Mouse (Mus musculus) liver, embryonic 14.5 days (tissue): ENCODE measurements around the gene Ttc9b. TPM values are rescaled to one million over a fixed set of nuclear protein-coding genes. Genes with fewer than 3 reads are reported as not detected.

Experiments
- ATAC-seq: fragments of 200-750 bp; cut with Nextera tagmentation; 2 replicates; pipeline ENCODE4 v1.8.0; 2017; ENCODE audit warnings: moderate number of reproducible peaks, mild to moderate bottlenecking, moderate library complexity; ENCODE audit not compliant: insufficient read depth
- DNase-seq, 3 experiments: peaks; one replicate each; pipeline ENCODE4 v3.0.0-alpha.2; 2012 to 2013; ENCODE audit warnings: low read depth in 3 of 3, low spot score in 3 of 3
- H3K27ac ChIP-seq: fragments of 300-500 bp; sonication (generic); 2 replicates; pipeline ENCODE4 v1.5.1; 2014; ENCODE audit warnings: moderate library complexity, mild to moderate bottlenecking, control low read depth, inconsistent platforms
- H3K27me3 ChIP-seq: fragments of 300-500 bp; sonication (generic); 2 replicates; pipeline ENCODE4 v1.6.1; 2014; ENCODE audit warnings: mild to moderate bottlenecking, low read length, moderate library complexity; ENCODE audit not compliant: control insufficient read depth, insufficient read depth
- H3K36me3 ChIP-seq: fragments of 300-500 bp; sonication (generic); replicated peaks from 2 replicates; pipeline ENCODE4 v1.6.1; 2014; ENCODE audit warnings: low read depth; ENCODE audit not compliant: control insufficient read depth, insufficient read depth
- H3K4me1 ChIP-seq, 2 experiments: fragments of 200-500 bp in 1 of 2; fragments of 300-500 bp in 1 of 2; sonication (generic) in 1 of 2; replicated peaks; 2 replicates each; pipeline ENCODE4 v1.6.1; 2012 to 2014; ENCODE audit warnings: antibody characterized with exemption in 1 of 2, inconsistent platforms in 1 of 2, low read length in 1 of 2; ENCODE audit not compliant: control insufficient read depth in 2 of 2, insufficient read depth in 2 of 2
- H3K4me2 ChIP-seq: fragments of 300-500 bp; sonication (generic); 2 replicates; pipeline ENCODE4 v1.6.1; 2014; ENCODE audit warnings: low read depth, mild to moderate bottlenecking, control low read depth, moderate library complexity
- H3K4me3 ChIP-seq, 2 experiments: fragments of 200-500 bp in 1 of 2; fragments of 300-500 bp in 1 of 2; sonication (generic) in 1 of 2; 2 replicates each; pipeline ENCODE4 v1.5.1; 2012 to 2014; ENCODE audit warnings: low read depth in 2 of 2, low read length in 2 of 2, mild to moderate bottlenecking in 2 of 2, control low read depth in 1 of 2, inconsistent platforms in 1 of 2, moderate library complexity in 1 of 2; ENCODE audit not compliant: insufficient read depth in 1 of 2
- H3K9ac ChIP-seq: fragments of 300-500 bp; sonication (generic); replicated peaks from 2 replicates; pipeline ENCODE4 v1.6.1; 2014; ENCODE audit warnings: mild to moderate bottlenecking, control low read depth, moderate library complexity
- H3K9me3 ChIP-seq: fragments of 300-500 bp; sonication (generic); 2 replicates; pipeline ENCODE4 v1.6.1; 2016; ENCODE audit warnings: low read length, mixed read lengths; ENCODE audit not compliant: control insufficient read depth
- CTCF ChIP-seq: IDR thresholded peaks from 2 replicates; pipeline ENCODE4 v1.5.1; 2016; ENCODE audit warnings: antibody characterized with exemption, low read depth, control low read depth
- EP300 ChIP-seq: IDR thresholded peaks from 2 replicates; pipeline ENCODE4 v1.6.1; 2016; ENCODE audit warnings: antibody characterized with exemption, low read depth
- WGBS: fragments of 180-500 bp; shearing (Covaris S2); extraction: QIAGEN DNeasy Blood & Tissue Kit; methylation state at CpG from one replicate; pipeline ENCODE4 v1.1.7; 2014; ENCODE audit not compliant: insufficient replicate concordance; 5-methylcytosine and 5-hydroxymethylcytosine counted together
- polyA plus RNA-seq, 2 experiments: library from polyadenylated mRNA; depleted of rRNA in 1 of 2; stranded (reverse) in 1 of 2; unstranded in 1 of 2; fragments of >200 nt; fragmentation: Nextera tagmentation in 1 of 2; extraction: Ambion mirVana in 1 of 2; gene quantifications; 2 replicates each; pipeline versions ENCODE4 v1.2.1 to v1.2.3; 2012 to 2014

The Ttc9b gene
- polyA plus RNA-seq, 2 experiments: not detected

DNA sequence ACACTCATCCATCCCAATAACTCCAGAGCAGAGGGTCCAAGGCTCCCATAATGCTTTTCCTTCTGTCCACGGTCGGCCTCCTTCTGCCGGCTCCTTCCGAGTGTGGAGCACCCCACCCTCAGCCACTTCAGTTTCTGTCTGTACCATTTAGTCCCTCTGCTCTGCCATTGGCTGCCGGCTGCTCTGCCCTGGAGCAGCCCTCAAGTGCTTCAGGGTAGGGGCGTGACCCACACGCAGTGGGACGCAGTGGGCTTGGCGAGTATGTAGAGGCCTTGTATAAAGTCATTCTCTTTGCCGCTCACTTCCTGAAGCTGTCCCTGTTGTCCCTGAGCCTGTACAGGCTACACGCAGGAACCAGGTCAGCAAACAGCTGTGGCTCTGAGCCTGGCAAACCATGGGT lies 4.0 kb upstream of the Ttc9b start:
- no peak overlapping the region for H3K27ac ChIP-seq
- H3K4me2 ChIP-seq: no peak overlapping the region
- TF ChIP-seq CTCF: no peak
- no peak for ATAC-seq
- peaks cover 26% of the 10 kb centered on the region for H3K27me3 ChIP-seq
- no peak overlapping the region for H3K4me3 ChIP-seq
- WGBS: 76% methylated on average over 11 of the region's 11 CpGs
- no peak overlapping the region for H3K9ac ChIP-seq
- no peaks in the 10 kb centered on the region for H3K4me1 ChIP-seq
- no peak for DNase-seq
- no peaks in the 10 kb centered on the region for H3K36me3 ChIP-seq
- no peaks in the 10 kb centered on the region for H3K9me3 ChIP-seq

DNA sequence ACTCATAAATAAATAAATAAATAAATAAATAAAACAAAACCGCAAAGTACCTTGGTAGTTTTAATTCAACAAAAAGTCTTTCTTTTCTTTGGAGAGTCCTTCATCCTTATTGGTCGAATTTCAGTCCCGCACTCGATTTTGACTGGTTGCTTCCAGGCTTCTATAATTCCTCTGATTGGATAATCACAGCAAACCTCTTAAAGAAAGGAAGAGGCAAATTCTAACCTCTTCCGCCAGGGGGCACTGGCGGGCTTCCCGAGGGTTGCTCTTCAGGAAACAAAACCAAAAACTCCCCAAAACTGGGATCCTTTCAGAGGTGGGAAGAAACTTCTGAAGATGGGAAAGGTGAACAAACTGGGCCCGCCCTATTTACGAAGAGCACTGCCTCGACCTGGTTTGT lies 2.8 kb upstream of the Ttc9b start:
- Histone ChIP-seq H3K9ac (no peak overlapping the region), H3K4me2 (peak overlapping the region; percentile 26), H3K36me3 (no peaks in the 10 kb centered on the region), H3K9me3 (no peaks in the 10 kb centered on the region), H3K27ac (no peak overlapping the region), H3K4me1 (no peaks in the 10 kb centered on the region), H3K4me3 (peak overlapping the region in 1 of 2 experiments; percentile 32; a peak in 1 of 4 replicates), H3K27me3 (peaks cover 36% of the 10 kb centered on the region)
- peak; percentile 62 to 71 (median 67) for DNase-seq
- TF ChIP-seq CTCF (peak; percentile 77), EP300 (no peak)
- 2% methylated on average over 10 of the region's 10 CpGs for WGBS
- ATAC-seq: no peak; the same call in 1 of the 2 replicates

DNA sequence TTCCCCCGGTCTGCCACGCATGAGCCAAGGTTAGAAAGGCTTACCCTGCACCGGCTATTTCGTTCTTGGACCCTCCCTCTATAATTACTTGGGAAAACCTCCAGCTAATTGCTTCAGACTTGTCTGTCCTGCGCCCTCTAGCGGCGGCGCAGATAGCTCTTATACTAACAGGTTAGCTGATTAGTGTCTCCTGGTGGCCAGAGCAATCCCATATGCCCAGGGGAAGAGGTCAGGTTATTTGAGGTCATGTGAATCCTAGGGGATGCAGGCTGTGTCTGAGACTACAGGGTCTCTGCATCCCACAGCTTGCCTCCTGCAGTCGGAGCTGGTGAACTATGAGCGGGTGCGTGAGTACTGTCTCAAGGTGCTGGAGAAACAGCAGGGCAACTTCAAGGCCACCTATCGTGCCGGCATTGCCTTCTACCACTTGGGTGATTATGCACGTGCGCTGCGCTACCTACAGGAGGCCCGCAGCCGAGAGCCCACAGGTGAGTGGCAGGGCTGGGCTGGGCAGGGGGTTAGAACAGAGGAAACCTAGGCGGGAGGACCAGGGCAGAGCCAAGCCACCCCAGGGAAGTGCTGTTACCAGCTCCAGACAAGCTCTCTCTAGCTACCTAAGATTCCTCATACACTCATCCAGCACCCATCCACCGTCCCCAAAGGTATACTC lies 1.0 kb downstream of the Ttc9b start:
- H3K27me3 ChIP-seq: peaks cover 62% of the 10 kb centered on the region

DNA sequence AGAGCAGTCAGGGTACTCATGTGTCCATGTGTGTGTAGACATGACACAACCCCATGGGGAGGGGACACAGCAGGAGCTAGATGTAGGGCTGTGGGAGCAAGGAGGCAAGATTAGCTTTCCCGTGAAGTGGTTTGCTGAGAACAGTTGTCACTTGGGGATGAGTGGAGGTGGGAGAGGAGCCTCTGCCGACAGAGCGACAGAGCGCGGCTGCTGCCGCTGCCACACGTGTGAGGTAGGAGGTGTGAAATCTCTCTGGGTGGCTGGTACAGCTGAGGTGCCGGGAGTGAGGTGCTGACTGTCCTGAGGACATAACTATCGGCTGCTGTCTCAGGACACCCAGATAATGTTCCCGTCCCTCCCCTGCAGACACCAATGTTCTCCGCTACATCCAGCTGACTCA lies 1.8 kb downstream of the Ttc9b start:
- 43% methylated on average over 11 of the region's 11 CpGs for WGBS
- Histone ChIP-seq H3K9ac (no peak overlapping the region), H3K4me3 (no peak overlapping the region), H3K36me3 (no peaks in the 10 kb centered on the region), H3K4me2 (no peak overlapping the region), H3K9me3 (no peaks in the 10 kb centered on the region), H3K27ac (no peak overlapping the region), H3K27me3 (peaks cover 62% of the 10 kb centered on the region), H3K4me1 (peaks cover 0 to 9% of the 10 kb centered on the region in 2 experiments; a peak in 3 of 4 replicates)
- TF ChIP-seq CTCF: no peak
- no peak for TF ChIP-seq EP300
- DNase-seq (no peak), ATAC-seq (no peak)

More for the DNA sequence above, 1.0 kb downstream of the Ttc9b start:
- WGBS: 49% methylated on average over 20 of the region's 20 CpGs
- no peak for ATAC-seq
- no peaks in the 10 kb centered on the region for H3K9me3 ChIP-seq
- no peak overlapping the region for H3K9ac ChIP-seq
- H3K27ac ChIP-seq: no peak overlapping the region
- peak in 2 of 3 experiments; percentile 33 to 36 for DNase-seq
- no peaks in the 10 kb centered on the region for H3K36me3 ChIP-seq
- H3K4me3 ChIP-seq: no peak overlapping the region
- TF ChIP-seq EP300 (no peak), CTCF (peak; percentile 82)
- peaks cover 0 to 9% of the 10 kb centered on the region in 2 experiments; a peak in 3 of 4 replicates for H3K4me1 ChIP-seq
- no peak overlapping the region for H3K4me2 ChIP-seq

DNA sequence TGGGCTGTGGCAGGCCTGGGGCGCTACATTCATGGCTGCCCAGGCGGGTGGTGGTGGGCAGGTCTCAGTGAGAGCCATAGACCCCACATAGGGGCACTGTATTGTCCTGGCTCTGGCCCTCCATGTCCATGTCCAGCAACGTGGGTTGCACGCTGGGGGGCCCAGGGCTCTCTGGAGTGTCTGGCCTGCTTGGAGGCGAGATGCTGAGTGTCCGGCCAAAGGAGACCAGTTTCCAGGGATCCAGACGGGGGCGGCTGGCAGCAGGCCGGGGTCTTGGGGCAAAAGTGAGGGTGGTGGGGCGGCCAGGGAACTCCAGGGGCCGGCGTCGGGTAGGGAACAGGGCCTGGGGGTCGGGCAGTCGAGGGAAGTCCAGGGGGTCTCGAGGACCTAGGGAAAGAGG lies 2.9 kb downstream of the Ttc9b start:
- TF ChIP-seq CTCF (no peak), EP300 (no peak)
- Histone ChIP-seq H3K4me1 (peaks cover 0 to 9% of the 10 kb centered on the region in 2 experiments; a peak in 3 of 4 replicates), H3K27me3 (peaks cover 62% of the 10 kb centered on the region), H3K9me3 (no peaks in the 10 kb centered on the region), H3K4me2 (no peak overlapping the region), H3K9ac (no peak overlapping the region), H3K36me3 (no peaks in the 10 kb centered on the region), H3K4me3 (no peak overlapping the region), H3K27ac (no peak overlapping the region)
- no peak for DNase-seq
- no peak for ATAC-seq
- 69% methylated on average over 16 of the region's 16 CpGs for WGBS
